Mouse (Mus musculus) left cerebral cortex, adult 2 months (tissue): ENCODE measurements around the gene Laptm5. TPM values are rescaled to one million over a fixed set of nuclear protein-coding genes. Genes with fewer than 3 reads are reported as not detected.

Experiments
- DNase-seq, 2 experiments: peaks; one replicate each; pipeline ENCODE4 v3.0.0; 2021 to 2022; ENCODE audit warnings: low spot score in 2 of 2, mixed read lengths in 1 of 2; ENCODE audit errors: extremely low spot score in 1 of 2
- H3K27ac ChIP-seq: fragments of 200-600 bp; 2 replicates; pipeline ENCODE4 v1.8.1; 2022
- H3K4me3 ChIP-seq: fragments of 200-600 bp; 2 replicates; pipeline ENCODE4 v1.8.1; 2022
- CTCF ChIP-seq: fragments of 200-600 bp; IDR thresholded peaks from 2 replicates; pipeline ENCODE4 v1.8.1; 2022; ENCODE audit warnings: antibody characterized with exemption, mild to moderate bottlenecking, moderate library complexity
- intact Hi-C: fragments of 180-260 bp; cut with DNase I; formaldehyde crosslinking; loops from one replicate; pipeline ENCODE4 v1.15.1; 2025
- long read RNA-seq, 2 experiments: library from polyadenylated mRNA; stranded (forward); transcript quantifications; one replicate each; pipeline ENCODE4 v2.0.0; 2021; ENCODE audit warnings: borderline mapping rate in 2 of 2
- total RNA-seq, 2 experiments: library from RNA; stranded (reverse); gene quantifications; 2 replicates each; pipeline ENCODE4 v1.2.3; 2021

The Laptm5 gene
- total RNA-seq: 10 to 100 TPM; 32.1 to 33.9 TPM
- long read RNA-seq, experiment 1, transcript Laptm5-207 (8 exons, 2,600 nt): major isoform, 38 of 51 reads
- long read RNA-seq, experiment 1, partial matches to known transcripts: 5 of 51 reads
- long read RNA-seq, experiment 1, other reads (novel, unspliced or antisense): 8 of 51 reads
- long read RNA-seq, experiment 2, transcript Laptm5-207 (8 exons, 2,600 nt): major isoform, 26 of 42 reads
- long read RNA-seq, experiment 2, partial matches to known transcripts: 4 of 42 reads
- long read RNA-seq, experiment 2, other reads (novel, unspliced or antisense): 12 of 42 reads

GRCm38 (mm10) chr4:130913077-130913476 lies at the start of gene Laptm5:
TSS of gene Laptm5 (plus strand) at chr4:130913125.
- no peak within 1 kb of the TSS for H3K4me3 ChIP-seq
- DNase-seq: no peak
- TF ChIP-seq CTCF: no peak
- H3K27ac ChIP-seq: peak within 1 kb of the TSS; percentile 12; the same call in 1 of the 2 replicates
- intact Hi-C loops: no loop called here

- Histone ChIP-seq H3K27ac (peak overlapping the region; percentile 89), H3K4me3 (no peak overlapping the region)
- intact Hi-C loops: no loop called here
- TF ChIP-seq CTCF: no peak
- no peak for DNase-seq
These were observed 47.5 kb upstream of the Laptm5 start for GRCm38 (mm10) chr4:130865460-130865859.

GRCm38 (mm10) chr4:130865901-130866371 lies 47.0 kb upstream of the Laptm5 start:
- intact Hi-C loops: loop anchor here (1.0 kb wide), 1 partner anchor 10 kb away; no protein-coding TSS in a partner anchor
- DNase-seq: peak; percentile 82 to 89
- no peak for TF ChIP-seq CTCF
- Histone ChIP-seq H3K27ac (peak overlapping the region; percentile 93), H3K4me3 (no peak overlapping the region)

- H3K4me3 ChIP-seq: no peak overlapping the region
- TF ChIP-seq CTCF: no peak
- H3K27ac ChIP-seq: no peak overlapping the region; the same call in 1 of the 2 replicates
- no peak for DNase-seq
- intact Hi-C loops: no loop called here
These were observed 45.0 kb upstream of the Laptm5 start for GRCm38 (mm10) chr4:130867940-130868339.

- intact Hi-C loops: no loop called here
- peak; percentile 15; the same call in 1 of the 2 replicates for TF ChIP-seq CTCF
- Histone ChIP-seq H3K27ac (0 out of 2 replicates have a peak overlapping the region, but pooled peaks have one; percentile 19), H3K4me3 (no peak overlapping the region)
- no peak for DNase-seq
These were observed 44.1 kb upstream of the Laptm5 start for GRCm38 (mm10) chr4:130868803-130869202.

GRCm38 (mm10) chr4:130872414-130872813 lies 40.5 kb upstream of the Laptm5 start:
- no peak for DNase-seq
- H3K27ac ChIP-seq: no peak overlapping the region

GRCm38 (mm10) chr4:130873440-130873839 lies 39.5 kb upstream of the Laptm5 start:
- no peak overlapping the region for H3K27ac ChIP-seq
- intact Hi-C loops: no loop called here
- H3K4me3 ChIP-seq: no peak overlapping the region
- no peak for DNase-seq
- peak; percentile 35 for TF ChIP-seq CTCF

More at GRCm38 (mm10) chr4:130872414-130872813, 40.5 kb upstream of the Laptm5 start:
- no peak overlapping the region for H3K4me3 ChIP-seq
- TF ChIP-seq CTCF: no peak
- intact Hi-C loops: no loop called here

- intact Hi-C loops: no loop called here
- peak in 1 of 2 experiments; percentile 62 for DNase-seq
- no peak overlapping the region for H3K4me3 ChIP-seq
- H3K27ac ChIP-seq: no peak overlapping the region
- TF ChIP-seq CTCF: no peak
These were observed 38.3 kb upstream of the Laptm5 start for GRCm38 (mm10) chr4:130874601-130875000.

GRCm38 (mm10) chr4:130876016-130876726 lies 36.8 kb upstream of the Laptm5 start:
- no peak for TF ChIP-seq CTCF
- intact Hi-C loops: loop anchor here (1.0 to 5.0 kb wide), 2 partner anchors 10 to 139 kb away; no protein-coding TSS in a partner anchor
- no peak overlapping the region for H3K27ac ChIP-seq
- H3K4me3 ChIP-seq: no peak overlapping the region
- DNase-seq: no peak

- intact Hi-C loops: loop anchor here (1.0 to 5.0 kb wide), 2 partner anchors 88 to 141 kb away; no protein-coding TSS in a partner anchor
- peak; percentile 85 for TF ChIP-seq CTCF
- no peak overlapping the region for H3K27ac ChIP-seq
- peak; percentile 90 to 91 for DNase-seq
- no peak overlapping the region for H3K4me3 ChIP-seq
These were observed 34.5 kb upstream of the Laptm5 start for GRCm38 (mm10) chr4:130878273-130879047.

- intact Hi-C loops: loop anchor here (5.0 kb wide), 1 partner anchor 142 kb away; no protein-coding TSS in a partner anchor
- no peak for TF ChIP-seq CTCF
- Histone ChIP-seq H3K27ac (no peak overlapping the region), H3K4me3 (no peak overlapping the region)
- DNase-seq: no peak
These were observed 33.9 kb upstream of the Laptm5 start for GRCm38 (mm10) chr4:130879048-130879384.
